Mouse (Mus musculus) small intestine, adult 2 months (tissue): Measurements from ENCODE around the gene Creg1. TPM values are rescaled to one million over a fixed set of nuclear protein-coding genes. Genes with fewer than 3 reads are reported as not detected.

ENCODE experiments used
- H3K27ac ChIP-seq: fragments of 200-500 bp; 2 replicates; pipeline ENCODE4 v1.5.1; 2012; ENCODE audit warnings: low read depth, low read length, control low read depth, inconsistent platforms; ENCODE audit not compliant: insufficient read depth
- H3K27me3 ChIP-seq: fragments of 200-500 bp; 2 replicates; pipeline ENCODE4 v1.6.1; 2012; ENCODE audit warnings: mild to moderate bottlenecking, moderate library complexity, low read length, inconsistent platforms; ENCODE audit not compliant: control insufficient read depth, insufficient read depth
- H3K36me3 ChIP-seq: fragments of 200-500 bp; 2 replicates; pipeline ENCODE4 v1.6.1; 2012; ENCODE audit warnings: mild to moderate bottlenecking, low read length, control low read depth, inconsistent platforms; ENCODE audit not compliant: control insufficient read depth, insufficient read depth
- H3K4me1 ChIP-seq: fragments of 200-500 bp; 2 replicates; pipeline ENCODE4 v1.6.1; 2012; ENCODE audit warnings: low read length, inconsistent platforms, mixed read lengths; ENCODE audit not compliant: control insufficient read depth, insufficient read depth, insufficient read length
- H3K4me3 ChIP-seq: fragments of 200-500 bp; 2 replicates; pipeline ENCODE4 v1.5.1; 2012; ENCODE audit warnings: low read depth, mild to moderate bottlenecking, control low read depth, inconsistent platforms, low read length, moderate library complexity
- CTCF ChIP-seq: fragments of 200-500 bp; IDR thresholded peaks from 2 replicates; pipeline ENCODE4 v1.5.1; 2012; ENCODE audit warnings: low read depth, mild to moderate bottlenecking, control low read depth, inconsistent platforms, low read length, moderate library complexity, mixed read lengths; ENCODE audit not compliant: insufficient replicate concordance, insufficient read length; ENCODE audit errors: extremely low read depth
- POLR2A ChIP-seq: fragments of 200-500 bp; IDR thresholded peaks from 2 replicates; pipeline ENCODE4 v1.6.1; 2012; ENCODE audit warnings: low read depth, mild to moderate bottlenecking, control low read depth, inconsistent platforms, low read length, moderate library complexity
- WGBS: fragments of 180-500 bp; shearing (Covaris S2); methylation state at CpG from one replicate; pipeline ENCODE4 v1.1.7; 2018; 5-methylcytosine and 5-hydroxymethylcytosine counted together
- polyA plus RNA-seq: library from polyadenylated mRNA; depleted of rRNA; stranded (reverse); fragments of >200 nt; gene quantifications from 2 replicates; pipeline ENCODE4 v1.2.3, GENCODE M21; 2012; rRNA removed

Creg1 gene
- polyA plus RNA-seq, 1 experiment, result 48.2 TPM

- TF ChIP-seq POLR2A (no peak), CTCF (no peak)
- no peaks in the 10 kb centered on the region for H3K4me1 ChIP-seq
- 76% methylated on average over 8 of the region's 8 CpGs for WGBS
- H3K4me3 ChIP-seq, result no peak overlapping the region
- no peaks in the 10 kb centered on the region for H3K27me3 ChIP-seq
- H3K27ac ChIP-seq, result no peak overlapping the region
- no peaks in the 10 kb centered on the region for H3K36me3 ChIP-seq
Observed at GRCm38 (mm10) chr1:165818145-165818860, 54.8 kb downstream of the Creg1 start.

GRCm38 (mm10) chr1:165819147-165819546 is 55.6 kb downstream of the Creg1 start:
- Histone ChIP-seq H3K27ac (no peak overlapping the region), H3K4me1 (no peaks in the 10 kb centered on the region), H3K27me3 (no peaks in the 10 kb centered on the region), H3K4me3 (no peak overlapping the region), H3K36me3 (no peaks in the 10 kb centered on the region)
- no peak for TF ChIP-seq CTCF
- TF ChIP-seq POLR2A, result no peak
- whole genome bisulfite sequencing, result 79% methylated on average over 4 of the region's 4 CpGs

GRCm38 (mm10) chr1:165822031-165822430 is 58.5 kb downstream of the Creg1 start:
- 77% methylated on average over 2 of the region's 2 CpGs for WGBS
- TF ChIP-seq CTCF, result no peak
- TF ChIP-seq POLR2A, result no peak
- H3K27me3 ChIP-seq, result no peaks in the 10 kb centered on the region

More at GRCm38 (mm10) chr1:165822031-165822430, 58.5 kb downstream of the Creg1 start:
- H3K4me1 ChIP-seq, result no peaks in the 10 kb centered on the region
- H3K36me3 ChIP-seq, result no peaks in the 10 kb centered on the region
- no peak overlapping the region for H3K27ac ChIP-seq
- H3K4me3 ChIP-seq, result no peak overlapping the region

Other genes starting within 250 kb of the Creg1 start
- gene Mpzl1, start 129.2 kb upstream of the Creg1 start, polyA plus RNA-seq, result 15.4 and 24.8 TPM in 2 replicates
- 4.7 and 9.2 TPM in 2 replicates for gene Rcsd1, start 54.0 kb upstream of the Creg1 start, polyA plus RNA-seq
- 2.2 and 4.8 TPM in 2 replicates for gene Cd247, start 24.9 kb downstream of the Creg1 start, polyA plus RNA-seq
- 8.0 and 17.6 TPM in 2 replicates for gene Pou2f1, start 238.9 kb downstream of the Creg1 start, polyA plus RNA-seq